Mouse (Mus musculus) heart, embryonic 10.5 days (tissue): ENCODE results near the gene Bola3. TPM values are rescaled to one million over a fixed set of nuclear protein-coding genes. Genes with fewer than 3 reads are reported as not detected.
A peak's percentile ranks its signal among the peaks of the same experiment; 100 is the strongest.

Source experiments
- DNase-seq: peaks from one replicate; pipeline ENCODE4 v3.0.0-alpha.2; 2017; ENCODE audit warnings: low spot score
- H3K27ac ChIP-seq: fragments of 300-500 bp; sonication (generic); 2 replicates; pipeline ENCODE4 v1.5.1; 2016; ENCODE audit warnings: mild to moderate bottlenecking
- H3K27me3 ChIP-seq: fragments of 300-500 bp; sonication (generic); 2 replicates; pipeline ENCODE4 v1.6.1; 2016; ENCODE audit warnings: mild to moderate bottlenecking; ENCODE audit not compliant: poor library complexity, insufficient read depth, severe bottlenecking
- H3K36me3 ChIP-seq: fragments of 300-500 bp; sonication (generic); 2 replicates; pipeline ENCODE4 v1.6.1; 2016; ENCODE audit warnings: mild to moderate bottlenecking, moderate library complexity
- H3K4me1 ChIP-seq: fragments of 300-500 bp; sonication (generic); 2 replicates; pipeline ENCODE4 v1.6.1; 2016; ENCODE audit warnings: mild to moderate bottlenecking
- H3K4me3 ChIP-seq: fragments of 300-500 bp; sonication (generic); 2 replicates; pipeline ENCODE4 v1.5.1; 2016; ENCODE audit warnings: mild to moderate bottlenecking, moderate library complexity
- H3K9me3 ChIP-seq: fragments of 300-500 bp; sonication (generic); 2 replicates; pipeline ENCODE4 v1.6.1; 2016; ENCODE audit warnings: mild to moderate bottlenecking, moderate library complexity
- WGBS: fragments of 180-500 bp; shearing (Covaris S2); methylation state at CpG from one replicate; pipeline ENCODE4 v1.1.7; 2016; 5-methylcytosine and 5-hydroxymethylcytosine counted together
- polyA plus RNA-seq: library from polyadenylated mRNA; unstranded; fragments of >200 nt; fragmentation: Nextera tagmentation; extraction: Ambion mirVana; gene quantifications from 2 replicates; pipeline ENCODE4 v1.2.1, GENCODE M21; 2016

Bola3 gene
- polyA plus RNA-seq, 1 experiment from 2014 or later = 238 TPM

- Histone ChIP-seq H3K27ac (no peak overlapping the region), H3K36me3 (peaks cover 86% of the 10 kb centered on the region)
- WGBS = 69% methylated on average over 10 of the region's 10 CpGs
Measured at GRCm38 (mm10) chr6:83381510-83382491, 32.9 kb downstream of the Bola3 start.

GRCm38 (mm10) chr6:83385569-83386090 lies 36.7 kb downstream of the Bola3 start:
- no peak overlapping the region for H3K4me3 ChIP-seq
- H3K9me3 ChIP-seq = no peaks in the 10 kb centered on the region
- no peak overlapping the region for H3K27ac ChIP-seq
- peaks cover 55% of the 10 kb centered on the region for H3K36me3 ChIP-seq
- no peak for DNase-seq
- WGBS = 91% methylated on average over 9 of the region's 9 CpGs
- 0 out of 2 replicates have a peak, but pooled peaks cover 4% of the 10 kb centered on the region for H3K4me1 ChIP-seq
- no peaks in the 10 kb centered on the region for H3K27me3 ChIP-seq

More at GRCm38 (mm10) chr6:83381510-83382491, 32.9 kb downstream of the Bola3 start:
- Histone ChIP-seq H3K27me3 (no peaks in the 10 kb centered on the region), H3K4me3 (no peak overlapping the region), H3K4me1 (0 out of 2 replicates have a peak, but pooled peaks cover 4% of the 10 kb centered on the region), H3K9me3 (no peaks in the 10 kb centered on the region)
- DNase-seq = peak; percentile 87

DNA sequence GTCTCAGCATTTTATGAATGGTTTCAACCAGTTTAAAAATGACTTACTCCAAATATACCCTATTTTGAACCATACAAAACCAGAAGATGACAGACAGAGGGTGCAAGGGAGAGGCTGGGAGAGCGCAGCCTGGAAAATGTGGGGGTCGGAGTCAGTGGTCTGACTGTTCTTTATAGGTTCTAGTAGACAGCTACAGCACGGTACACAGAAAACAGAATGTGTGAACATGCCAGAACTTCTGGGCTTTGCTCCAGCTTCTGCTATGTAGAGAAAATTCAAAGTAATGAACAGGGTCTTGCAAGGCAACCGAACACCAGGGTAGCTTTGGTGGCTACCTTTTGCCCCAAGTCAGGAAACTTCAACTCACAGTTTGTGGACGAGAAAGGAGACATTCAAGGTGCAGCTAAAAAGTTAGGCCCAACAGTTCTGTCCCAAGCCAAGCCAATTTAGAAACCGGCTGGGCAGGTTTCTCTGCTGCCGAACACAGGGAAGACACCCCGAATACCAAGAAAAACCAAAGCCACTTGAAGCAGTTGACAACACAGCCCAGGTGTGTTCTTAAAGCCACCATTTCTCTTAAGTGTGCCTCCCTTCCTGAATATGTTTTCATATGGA lies 43.3 kb downstream of the Bola3 start:
- Histone ChIP-seq H3K9me3 (no peaks in the 10 kb centered on the region), H3K27me3 (no peaks in the 10 kb centered on the region), H3K4me1 (no peaks in the 10 kb centered on the region), H3K27ac (no peak overlapping the region), H3K4me3 (no peak overlapping the region), H3K36me3 (peaks cover 58% of the 10 kb centered on the region)
- DNase-seq = no peak
- 91% methylated on average over 8 of the region's 8 CpGs for WGBS

- WGBS = 92% methylated on average over 4 of the region's 4 CpGs
- no peaks in the 10 kb centered on the region for H3K4me1 ChIP-seq
- peaks cover 71% of the 10 kb centered on the region for H3K36me3 ChIP-seq
- DNase-seq = no peak
- no peak overlapping the region for H3K4me3 ChIP-seq
- H3K27ac ChIP-seq = no peak overlapping the region
- H3K9me3 ChIP-seq = no peaks in the 10 kb centered on the region
- no peaks in the 10 kb centered on the region for H3K27me3 ChIP-seq
Measured at GRCm38 (mm10) chr6:83394122-83394521, 45.2 kb downstream of the Bola3 start.

GRCm38 (mm10) chr6:83395544-83396229 lies 46.7 kb downstream of the Bola3 start:
- Histone ChIP-seq H3K9me3 (no peaks in the 10 kb centered on the region), H3K4me1 (no peaks in the 10 kb centered on the region), H3K36me3 (peaks cover 83% of the 10 kb centered on the region), H3K27ac (no peak overlapping the region), H3K4me3 (no peak overlapping the region), H3K27me3 (no peaks in the 10 kb centered on the region)
- DNase-seq = peak; percentile 82
- WGBS = 86% methylated on average over 15 of the region's 15 CpGs

GRCm38 (mm10) chr6:83396711-83397110 lies 47.8 kb downstream of the Bola3 start:
- no peaks in the 10 kb centered on the region for H3K4me1 ChIP-seq
- no peak for DNase-seq
- 95% methylated on average over 2 of the region's 2 CpGs for WGBS
- peaks cover 85% of the 10 kb centered on the region for H3K36me3 ChIP-seq
- H3K9me3 ChIP-seq = no peaks in the 10 kb centered on the region
- no peak overlapping the region for H3K27ac ChIP-seq
- no peaks in the 10 kb centered on the region for H3K27me3 ChIP-seq
- H3K4me3 ChIP-seq = no peak overlapping the region

DNA sequence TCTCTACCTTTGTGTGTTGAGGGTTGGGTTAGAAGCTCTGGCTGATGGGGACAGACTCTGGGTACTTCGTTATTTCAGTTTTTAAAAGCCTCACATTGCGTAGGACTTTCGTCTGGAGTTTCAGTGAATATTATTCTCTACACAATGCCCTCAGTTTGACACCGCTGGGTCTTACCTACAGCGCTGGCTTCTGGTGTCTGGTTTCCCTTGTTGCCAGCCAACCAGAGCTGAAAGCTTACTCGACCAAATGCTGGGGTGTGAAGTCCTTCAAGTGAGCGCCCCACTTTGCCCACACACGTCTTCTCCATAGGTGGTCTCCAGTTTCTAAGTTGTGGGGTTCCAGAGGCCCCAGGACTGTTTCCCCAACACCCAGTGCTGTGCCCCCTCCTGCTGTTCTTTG lies 48.8 kb downstream of the Bola3 start:
- DNase-seq = no peak
- H3K4me3 ChIP-seq = no peak overlapping the region
- no peaks in the 10 kb centered on the region for H3K4me1 ChIP-seq
- H3K36me3 ChIP-seq = peaks cover 91% of the 10 kb centered on the region
- H3K27ac ChIP-seq = no peak overlapping the region
- H3K27me3 ChIP-seq = no peaks in the 10 kb centered on the region
- H3K9me3 ChIP-seq = no peaks in the 10 kb centered on the region
- WGBS = 81% methylated on average over 8 of the region's 8 CpGs

- WGBS = 87% methylated on average over 3 of the region's 3 CpGs
- DNase-seq = no peak
- Histone ChIP-seq H3K27ac (no peak overlapping the region), H3K9me3 (no peaks in the 10 kb centered on the region), H3K36me3 (peaks cover 92% of the 10 kb centered on the region), H3K27me3 (no peaks in the 10 kb centered on the region), H3K4me3 (no peak overlapping the region), H3K4me1 (no peaks in the 10 kb centered on the region)
Measured at GRCm38 (mm10) chr6:83399790-83400189, 50.8 kb downstream of the Bola3 start.

DNA sequence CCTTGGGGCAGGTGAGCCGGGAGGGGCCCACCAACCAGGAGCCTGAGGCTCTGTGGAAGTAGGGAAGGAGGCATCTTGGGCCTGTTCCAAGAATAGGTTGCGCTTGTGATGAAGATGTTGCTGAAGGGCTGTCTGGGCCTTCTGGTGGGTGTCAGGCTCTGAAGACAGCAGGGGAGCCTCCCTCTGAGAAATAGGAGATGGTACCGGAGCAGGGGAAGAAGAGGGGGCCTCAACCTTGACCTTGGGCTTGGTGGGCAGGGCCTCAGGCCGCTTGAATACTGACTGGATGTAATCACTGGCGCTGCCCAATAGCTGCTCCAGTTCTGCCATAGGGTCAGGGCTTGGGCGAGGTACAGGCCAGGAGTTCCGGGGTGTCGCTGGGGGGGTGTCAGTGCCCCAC lies 54.5 kb downstream of the Bola3 start:
- Histone ChIP-seq H3K4me1 (0 out of 2 replicates have a peak, but pooled peaks cover 6% of the 10 kb centered on the region), H3K9me3 (no peaks in the 10 kb centered on the region), H3K27me3 (no peaks in the 10 kb centered on the region), H3K4me3 (no peak overlapping the region), H3K36me3 (peaks cover 81% of the 10 kb centered on the region), H3K27ac (no peak overlapping the region)
- no peak for DNase-seq
- 90% methylated on average over 8 of the region's 8 CpGs for WGBS

GRCm38 (mm10) chr6:83404571-83404970 lies 55.6 kb downstream of the Bola3 start:
- WGBS = 93% methylated on average over 13 of the region's 13 CpGs
- Histone ChIP-seq H3K27me3 (no peaks in the 10 kb centered on the region), H3K4me3 (no peak overlapping the region), H3K36me3 (peaks cover 71% of the 10 kb centered on the region), H3K27ac (no peak overlapping the region), H3K4me1 (0 out of 2 replicates have a peak, but pooled peaks cover 6% of the 10 kb centered on the region), H3K9me3 (no peaks in the 10 kb centered on the region)
- no peak for DNase-seq

DNA sequence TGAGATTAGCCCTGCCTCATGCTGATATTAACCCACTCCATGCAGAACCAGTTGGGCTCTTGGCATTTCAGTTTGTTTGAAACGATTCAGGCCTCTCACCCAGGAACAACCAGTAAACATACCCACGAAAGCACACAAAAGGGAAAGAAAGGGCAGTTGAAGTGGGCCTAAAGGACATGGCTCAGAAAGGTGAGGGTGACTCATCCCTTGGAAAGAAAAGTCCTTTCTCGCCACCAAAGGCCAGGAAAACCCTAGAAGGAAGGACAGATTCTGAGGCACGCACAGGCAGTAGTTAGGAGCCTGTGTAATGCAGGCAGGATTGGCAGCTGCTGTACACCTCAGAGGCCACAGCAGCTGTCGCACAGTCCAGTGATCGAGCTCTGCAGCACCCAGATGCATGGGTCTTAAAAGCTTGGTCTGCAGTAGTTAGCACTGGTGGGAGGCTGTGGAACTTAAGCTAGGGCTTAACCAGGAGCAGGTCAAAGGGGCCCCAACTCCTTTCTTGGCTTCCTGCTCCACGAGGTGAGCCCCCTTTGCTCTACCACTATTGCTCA lies 56.6 kb downstream of the Bola3 start:
- peaks cover 65% of the 10 kb centered on the region for H3K36me3 ChIP-seq
- 89% methylated on average over 7 of the region's 7 CpGs for WGBS

DNA sequence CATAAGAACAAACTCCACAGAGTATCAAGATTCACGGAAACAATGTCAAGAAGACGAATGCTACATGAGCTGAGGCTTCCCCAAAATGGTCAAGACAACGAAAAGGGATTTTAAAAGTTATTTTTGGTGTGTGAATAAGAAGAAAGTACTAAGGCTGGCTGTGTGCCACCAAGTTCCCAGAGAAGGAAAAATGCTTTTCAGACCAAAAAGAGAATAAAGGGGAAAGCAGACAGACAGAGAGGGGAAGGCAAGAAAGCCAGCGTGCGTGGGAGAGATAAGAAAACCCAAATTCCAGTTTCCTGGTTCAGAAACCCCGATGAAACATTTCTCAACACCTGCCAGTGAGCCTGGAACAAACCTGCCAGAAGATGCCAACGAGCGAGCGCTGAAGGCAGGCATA lies 59.6 kb downstream of the Bola3 start:
- Histone ChIP-seq H3K27me3 (no peaks in the 10 kb centered on the region), H3K27ac (no peak overlapping the region), H3K9me3 (no peaks in the 10 kb centered on the region), H3K4me3 (no peak overlapping the region), H3K4me1 (peaks cover 41% of the 10 kb centered on the region), H3K36me3 (peaks cover 44% of the 10 kb centered on the region)
- DNase-seq = no peak
- 76% methylated on average over 9 of the region's 9 CpGs for WGBS

More for the DNA sequence above, 56.6 kb downstream of the Bola3 start:
- H3K27me3 ChIP-seq = no peaks in the 10 kb centered on the region
- peaks cover 12% of the 10 kb centered on the region for H3K4me1 ChIP-seq
- no peak for DNase-seq
- H3K4me3 ChIP-seq = no peak overlapping the region
- H3K9me3 ChIP-seq = no peaks in the 10 kb centered on the region
- 0 out of 2 replicates have a peak overlapping the region, but pooled peaks have one; percentile 22 for H3K27ac ChIP-seq
